Mouse (Mus musculus): ENCODE results near the gene Rnf157.

DNA sequence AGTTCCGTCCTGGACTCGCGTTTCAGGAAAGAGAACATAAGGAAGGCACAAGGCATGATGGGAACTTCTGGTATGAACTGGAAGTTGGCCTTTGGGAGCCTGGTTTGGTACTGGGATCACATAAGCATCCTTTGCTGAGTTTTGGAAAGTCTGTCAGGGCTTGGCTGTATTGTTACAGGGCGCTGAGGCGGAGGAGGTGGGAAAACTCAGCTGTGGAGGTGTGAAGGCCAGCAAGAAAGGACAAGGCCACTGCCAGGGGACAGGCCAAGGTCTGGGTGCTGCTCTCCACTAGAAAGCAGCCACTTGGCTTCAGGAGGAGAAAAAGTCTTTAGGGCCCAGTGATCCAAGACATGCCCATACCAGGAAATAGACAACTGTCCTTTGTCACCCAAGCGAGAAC is 30.5 kb upstream of the Rnf157 start:
- TF ChIP-seq CTCF (IDR thresholded peaks at IDR 0.05; ENCODE audit: insufficient read depth, low read depth, low read length) (no peak), POLR2A (IDR thresholded peaks at IDR 0.05; ENCODE audit: insufficient read depth, low read depth, low read length) (no peak)

Measured in olfactory bulb, adult 2 months (tissue).